Mouse (Mus musculus) forebrain, postnatal 0 days (tissue): ENCODE data around the gene Mrm3. TPM values are rescaled to one million over a fixed set of nuclear protein-coding genes. Genes with fewer than 3 reads are reported as not detected.

Experiments
- ATAC-seq: fragments of 200-750 bp; cut with Nextera tagmentation; 2 replicates; pipeline ENCODE4 v1.8.0; 2017; ENCODE audit warnings: mild to moderate bottlenecking, moderate library complexity
- DNase-seq: peaks from one replicate; pipeline ENCODE4 v3.0.0-alpha.2; 2015
- H3K27ac ChIP-seq: fragments of 300-500 bp; sonication (generic); 2 replicates; pipeline ENCODE4 v1.5.1; 2014; ENCODE audit warnings: low read depth, mild to moderate bottlenecking, antibody characterized with exemption, low read length, moderate library complexity, mixed read lengths
- H3K27me3 ChIP-seq: fragments of 300-500 bp; sonication (generic); 2 replicates; pipeline ENCODE4 v1.6.1; 2014; ENCODE audit warnings: mild to moderate bottlenecking, low read length, mixed read lengths; ENCODE audit not compliant: insufficient read depth
- H3K36me3 ChIP-seq: fragments of 300-500 bp; sonication (generic); 2 replicates; pipeline ENCODE4 v1.6.1; 2014; ENCODE audit warnings: mild to moderate bottlenecking, moderate library complexity; ENCODE audit not compliant: insufficient read depth
- H3K4me1 ChIP-seq: fragments of 300-500 bp; sonication (generic); 2 replicates; pipeline ENCODE4 v1.6.1; 2014; ENCODE audit warnings: antibody characterized with exemption; ENCODE audit not compliant: insufficient read depth
- H3K4me2 ChIP-seq: fragments of 300-500 bp; sonication (generic); 2 replicates; pipeline ENCODE4 v1.6.1; 2014; ENCODE audit warnings: low read depth, mild to moderate bottlenecking, moderate library complexity
- H3K4me3 ChIP-seq: fragments of 300-500 bp; sonication (generic); 2 replicates; pipeline ENCODE4 v1.5.1; 2014; ENCODE audit warnings: low read depth, low read length, mixed read lengths
- H3K9ac ChIP-seq: fragments of 300-500 bp; sonication (generic); 2 replicates; pipeline ENCODE4 v1.6.1; 2014; ENCODE audit warnings: mild to moderate bottlenecking
- H3K9me3 ChIP-seq: fragments of 300-500 bp; sonication (generic); 2 replicates; pipeline ENCODE4 v1.6.1; 2016; ENCODE audit warnings: low read length
- CTCF ChIP-seq: sonication (generic); IDR thresholded peaks from 2 replicates; pipeline ENCODE4 v1.5.1; 2016; ENCODE audit warnings: antibody characterized with exemption, control low read depth, low read depth
- WGBS: fragments of 180-500 bp; shearing (Covaris S2); extraction: QIAGEN DNeasy Blood & Tissue Kit; methylation state at CpG from one replicate; pipeline ENCODE4 v1.1.7; 2014; 5-methylcytosine and 5-hydroxymethylcytosine counted together
- polyA plus RNA-seq: library from polyadenylated mRNA; unstranded; fragments of >200 nt; fragmentation: Nextera tagmentation; extraction: Ambion mirVana; gene quantifications from 2 replicates; pipeline ENCODE4 v1.2.1, GENCODE M21; 2015
- total RNA-seq: library from RNA; depleted of rRNA; stranded (reverse); fragments of >200 nt; gene quantifications from 2 replicates; pipeline ENCODE4 v1.2.3, GENCODE M21; 2014

Mrm3 gene
- total and polyA plus RNA-seq, 2 experiments from 2014 or later = 18.2 to 22.2 TPM

DNA sequence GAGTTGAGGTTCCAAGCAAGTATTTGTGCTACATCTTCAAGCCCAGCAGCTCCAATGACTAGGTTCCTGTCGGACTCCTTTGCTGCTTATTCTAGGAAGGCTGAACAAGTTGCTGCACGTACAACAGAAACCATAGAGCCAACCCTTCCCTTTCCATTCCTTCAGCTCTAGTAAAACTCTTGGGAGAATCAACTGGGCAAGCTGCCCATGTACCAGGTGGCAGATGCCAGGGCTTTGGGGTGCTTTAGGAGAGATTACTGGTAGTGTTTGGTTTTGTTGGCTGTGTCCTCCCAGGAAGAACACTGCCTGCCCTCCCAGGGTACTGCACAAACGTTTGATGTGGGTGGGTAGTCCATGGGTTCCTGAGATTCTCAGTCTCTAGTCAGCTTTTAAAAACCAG is 8.5 kb downstream of the Mrm3 start:
- 50% methylated on average over 3 of the region's 3 CpGs for WGBS
- Histone ChIP-seq H3K36me3 (peaks cover 30% of the 10 kb centered on the region), H3K4me1 (no peaks in the 10 kb centered on the region), H3K27me3 (no peaks in the 10 kb centered on the region), H3K9me3 (no peaks in the 10 kb centered on the region), H3K4me2 (no peak overlapping the region), H3K9ac (no peak overlapping the region), H3K4me3 (no peak overlapping the region), H3K27ac (no peak overlapping the region)
- ATAC-seq = no peak
- no peak for TF ChIP-seq CTCF
- no peak for DNase-seq

DNA sequence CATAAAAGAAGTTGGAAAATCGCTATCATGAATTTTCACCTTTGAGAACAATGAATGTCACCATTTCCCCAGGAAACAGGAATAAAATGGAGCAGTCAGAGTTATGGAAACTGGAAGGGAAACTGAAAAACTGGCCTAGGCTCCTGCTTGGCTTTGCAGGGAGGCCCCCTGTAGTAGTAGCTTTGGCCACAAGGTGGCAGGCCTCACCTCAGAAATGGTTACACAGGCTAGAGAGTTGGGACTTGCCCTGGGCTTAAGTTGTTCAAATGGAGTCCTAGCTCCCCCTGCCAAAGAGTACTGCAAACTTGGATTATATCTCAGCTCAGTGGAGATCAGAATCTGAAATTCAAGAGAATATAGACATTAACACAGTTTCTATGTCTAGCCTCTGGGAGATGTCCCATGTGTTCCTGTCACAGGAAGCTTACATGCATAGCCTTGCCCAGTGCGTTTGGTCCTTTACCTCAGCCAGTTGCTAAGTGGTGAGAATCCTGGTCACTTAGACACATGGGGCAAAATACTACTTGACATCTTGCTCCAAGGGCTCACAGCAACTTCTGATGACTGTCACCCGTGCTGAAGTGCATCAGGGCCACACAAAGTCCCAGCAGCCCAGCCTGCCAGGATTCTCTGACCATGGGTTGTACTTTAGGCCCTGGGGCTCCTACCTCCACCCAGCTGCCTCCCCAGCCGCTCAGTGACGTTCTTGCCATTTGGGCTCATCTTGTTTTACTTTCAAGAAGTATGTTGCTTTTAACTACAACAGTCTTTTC is 9.8 kb downstream of the Mrm3 start:
- 51% methylated on average over 5 of the region's 5 CpGs for WGBS
- H3K4me1 ChIP-seq = no peaks in the 10 kb centered on the region
- ATAC-seq = peak; percentile 91

DNA sequence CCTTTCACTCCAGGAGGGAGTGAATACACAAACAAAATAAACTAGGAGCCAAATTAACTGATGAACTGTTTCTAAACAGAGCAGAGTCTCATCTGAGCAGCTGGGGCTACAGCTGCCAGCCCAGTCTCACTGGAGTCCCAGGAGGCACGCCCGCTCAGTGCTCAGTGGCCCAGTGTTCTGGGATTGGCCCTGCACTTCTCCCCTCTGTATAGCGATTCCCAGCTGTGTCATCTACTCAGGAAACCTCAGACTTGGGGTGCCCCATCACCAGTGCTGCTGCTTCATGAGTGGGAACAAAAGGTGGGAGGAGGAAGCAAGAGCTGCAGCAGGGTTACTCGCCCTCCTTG is 10.4 kb downstream of the Mrm3 start:
- ATAC-seq = no peak
- Histone ChIP-seq H3K9me3 (no peaks in the 10 kb centered on the region), H3K27me3 (no peaks in the 10 kb centered on the region), H3K9ac (no peak overlapping the region), H3K36me3 (peaks cover 24% of the 10 kb centered on the region), H3K4me3 (no peak overlapping the region), H3K4me2 (no peak overlapping the region), H3K27ac (no peak overlapping the region), H3K4me1 (no peaks in the 10 kb centered on the region)
- no peak for DNase-seq
- no peak for TF ChIP-seq CTCF
- 87% methylated on average over 4 of the region's 4 CpGs for WGBS

More for the DNA sequence above, 9.8 kb downstream of the Mrm3 start:
- no peak overlapping the region for H3K4me2 ChIP-seq
- peak; percentile 93 for DNase-seq
- peaks cover 30% of the 10 kb centered on the region for H3K36me3 ChIP-seq
- TF ChIP-seq CTCF = peak; percentile 96
- no peak overlapping the region for H3K9ac ChIP-seq
- H3K27ac ChIP-seq = no peak overlapping the region
- H3K27me3 ChIP-seq = no peaks in the 10 kb centered on the region
- no peaks in the 10 kb centered on the region for H3K9me3 ChIP-seq
- H3K4me3 ChIP-seq = no peak overlapping the region

DNA sequence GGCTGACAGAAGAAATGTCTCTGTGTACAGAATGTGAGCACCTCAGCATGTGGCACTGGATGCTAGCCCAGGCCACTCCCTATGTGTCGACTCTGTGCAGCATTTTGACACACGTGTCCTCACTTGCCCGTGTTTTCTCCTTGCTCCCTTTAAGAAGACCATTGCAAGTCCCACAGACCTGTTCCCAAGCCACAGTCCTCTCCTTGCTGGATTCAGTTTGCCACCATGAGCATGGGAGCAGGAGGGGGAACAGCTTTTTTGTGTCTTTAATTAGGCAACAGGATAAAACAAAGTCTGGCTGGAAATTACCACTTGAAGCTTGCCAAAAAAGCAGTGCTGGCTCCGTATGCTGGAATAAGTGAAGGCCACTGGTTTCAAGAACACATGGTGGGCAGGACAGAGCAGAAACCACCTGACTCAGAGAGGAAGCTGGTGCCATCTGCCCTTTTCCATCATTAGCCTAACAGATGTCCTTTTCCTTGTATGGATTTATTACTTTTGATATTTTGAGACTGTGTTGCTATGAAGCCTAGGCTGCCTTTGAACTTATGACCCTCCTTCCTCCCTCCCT is 12.0 kb downstream of the Mrm3 start:
- H3K4me3 ChIP-seq = no peak overlapping the region
- no peaks in the 10 kb centered on the region for H3K27me3 ChIP-seq
- no peak overlapping the region for H3K9ac ChIP-seq
- WGBS = 32% methylated on average over 4 of the region's 4 CpGs
- H3K27ac ChIP-seq = no peak overlapping the region
- peak; percentile 53 for ATAC-seq
- peak; percentile 60 for DNase-seq
- no peaks in the 10 kb centered on the region for H3K4me1 ChIP-seq
- H3K36me3 ChIP-seq = peaks cover 8% of the 10 kb centered on the region
- no peak overlapping the region for H3K4me2 ChIP-seq
- H3K9me3 ChIP-seq = no peaks in the 10 kb centered on the region
- no peak for TF ChIP-seq CTCF

DNA sequence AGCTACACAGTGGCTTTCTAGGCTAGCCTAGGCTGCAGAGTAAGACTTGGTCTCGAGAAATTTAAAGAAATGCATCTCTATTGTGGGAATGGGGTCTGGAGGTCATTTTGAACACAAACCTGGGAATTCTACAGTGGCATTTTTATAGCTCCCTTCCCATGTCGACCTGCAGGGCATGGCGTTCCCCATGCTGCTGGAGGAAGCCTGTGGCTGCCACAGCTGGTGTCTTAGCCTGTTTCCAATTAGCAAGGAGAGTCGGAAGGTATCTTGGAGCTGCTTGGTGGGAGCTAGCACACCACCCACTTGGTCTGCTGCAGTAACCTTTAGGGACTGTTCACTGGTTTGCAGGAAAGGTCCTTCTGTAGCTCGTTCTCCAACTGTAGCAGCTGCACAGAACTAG is 12.6 kb downstream of the Mrm3 start:
- 62% methylated on average over 5 of the region's 5 CpGs for WGBS
- peaks cover 2% of the 10 kb centered on the region for H3K36me3 ChIP-seq
- H3K9ac ChIP-seq = no peak overlapping the region
- H3K9me3 ChIP-seq = no peaks in the 10 kb centered on the region
- TF ChIP-seq CTCF = no peak
- ATAC-seq (no peak), DNase-seq (no peak)
- H3K4me3 ChIP-seq = no peak overlapping the region
- no peak overlapping the region for H3K27ac ChIP-seq
- no peaks in the 10 kb centered on the region for H3K4me1 ChIP-seq
- no peak overlapping the region for H3K4me2 ChIP-seq
- H3K27me3 ChIP-seq = no peaks in the 10 kb centered on the region

DNA sequence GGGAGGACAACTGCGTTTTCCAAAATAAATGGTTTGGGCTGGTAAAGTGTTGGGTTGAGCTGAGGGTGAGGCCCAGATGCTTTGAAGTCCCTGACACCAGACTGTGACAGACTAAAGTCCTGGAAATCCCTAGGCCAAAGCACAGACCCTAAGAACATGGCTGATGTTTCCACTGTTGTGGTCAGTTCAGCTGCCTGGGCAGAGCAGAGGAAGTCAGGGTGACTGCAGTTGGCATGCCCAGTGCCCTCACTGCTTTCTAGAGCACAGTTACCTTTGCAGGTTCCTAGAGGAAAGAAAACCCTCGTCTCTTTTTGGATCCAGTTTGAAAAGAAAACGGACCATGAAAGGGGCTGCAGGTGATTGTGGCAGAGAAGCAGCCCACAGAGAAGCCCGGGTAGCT is 13.9 kb downstream of the Mrm3 start:
- Histone ChIP-seq H3K9me3 (no peaks in the 10 kb centered on the region), H3K4me2 (no peak overlapping the region), H3K36me3 (no peaks in the 10 kb centered on the region), H3K27me3 (no peaks in the 10 kb centered on the region), H3K4me3 (no peak overlapping the region), H3K4me1 (no peaks in the 10 kb centered on the region), H3K27ac (no peak overlapping the region), H3K9ac (no peak overlapping the region)
- DNase-seq (no peak), ATAC-seq (no peak)
- TF ChIP-seq CTCF = no peak
- WGBS = 79% methylated on average over 4 of the region's 4 CpGs

DNA sequence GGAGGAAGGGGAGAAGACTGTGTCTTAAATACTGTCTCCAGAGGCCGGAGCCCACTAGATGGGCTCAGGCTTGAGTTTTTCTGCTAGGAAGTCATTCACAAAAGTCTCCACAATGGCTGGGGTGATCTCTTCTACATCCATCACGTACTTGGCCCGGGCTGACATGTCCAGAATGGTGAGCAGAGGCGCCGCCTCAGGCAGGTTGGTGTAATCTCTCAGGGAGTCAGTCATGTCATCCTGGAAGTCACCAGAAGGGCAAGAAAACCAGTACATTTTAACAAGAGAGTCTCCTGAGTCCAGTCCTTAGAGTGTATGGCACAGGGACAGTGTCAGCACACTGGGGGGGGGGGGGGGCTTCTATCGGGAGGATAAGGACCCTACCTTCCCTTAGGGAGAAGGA is 15.0 kb downstream of the Mrm3 start:
- no peak for ATAC-seq
- H3K9ac ChIP-seq = no peak overlapping the region
- no peak for DNase-seq
- H3K9me3 ChIP-seq = no peaks in the 10 kb centered on the region
- no peak overlapping the region for H3K4me3 ChIP-seq
- H3K4me2 ChIP-seq = no peak overlapping the region
- no peak for TF ChIP-seq CTCF
- 85% methylated on average over 6 of the region's 6 CpGs for WGBS
- no peaks in the 10 kb centered on the region for H3K36me3 ChIP-seq
- no peaks in the 10 kb centered on the region for H3K4me1 ChIP-seq
- no peak overlapping the region for H3K27ac ChIP-seq
- no peaks in the 10 kb centered on the region for H3K27me3 ChIP-seq
